Mouse (Mus musculus): ENCODE results near the gene Olfr453. TPM values are rescaled to one million over a fixed set of nuclear protein-coding genes. Genes with fewer than 3 reads are reported as not detected.

The Olfr453 gene
- total and polyA plus RNA-seq, 3 experiments, result 0.11 TPM; not detected in 2

DNA sequence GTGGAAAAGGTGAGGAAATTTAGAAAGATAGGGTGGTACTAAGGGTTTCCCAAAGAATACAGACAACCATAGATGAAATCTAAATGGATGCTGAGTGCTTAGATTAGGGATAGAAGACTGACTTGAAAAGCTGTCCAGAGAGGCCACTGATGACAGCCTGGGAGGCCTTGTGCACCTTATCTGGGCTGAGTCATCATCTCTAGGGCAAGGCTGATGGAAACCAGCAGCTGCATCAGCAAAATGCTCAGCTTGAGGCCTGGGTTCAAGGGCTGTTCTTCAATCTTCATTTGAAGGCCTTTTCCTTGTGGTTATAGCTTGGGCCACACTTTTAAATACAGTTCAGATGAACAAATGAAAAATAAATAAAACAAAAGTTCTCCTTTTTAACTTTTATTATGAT is 21.2 kb upstream of the Olfr453 start:
- no peaks in the 10 kb centered on the region for H3K4me1 ChIP-seq (ENCODE audit: insufficient read depth, low read depth, low read length)
- H3K27me3 ChIP-seq (ENCODE audit: insufficient read depth, low read length), result no peaks in the 10 kb centered on the region
- no peaks in the 10 kb centered on the region for H3K9me3 ChIP-seq (replicated peaks)
- no peaks in the 10 kb centered on the region for H3K36me3 ChIP-seq (replicated peaks)
- ATAC-seq (ENCODE audit: extremely low read depth, insufficient number of reproducible peaks, low FRiP score, poor library complexity, severe bottlenecking) (no peak), DNase-seq (ENCODE audit: low spot score) (no peak)
- TF ChIP-seq POLR2AphosphoS5 (IDR thresholded peaks at IDR 0.05; ENCODE audit: insufficient replicate concordance, low read depth, low read length) (no peak), TAL1 (conservative IDR thresholded peaks at IDR 0.05; ENCODE audit: low read depth, low read length) (no peak), GATA1 (IDR thresholded peaks at IDR 0.05; ENCODE audit: borderline replicate concordance, low read length) (no peak), GATA2 (IDR thresholded peaks at IDR 0.05; ENCODE audit: borderline replicate concordance, low read depth, low read length) (no peak), CTCF (IDR thresholded peaks at IDR 0.05; ENCODE audit: low read depth, low read length) (no peak)
- H3K4me3 ChIP-seq (ENCODE audit: low read depth, low read length), result no peak overlapping the region

DNA sequence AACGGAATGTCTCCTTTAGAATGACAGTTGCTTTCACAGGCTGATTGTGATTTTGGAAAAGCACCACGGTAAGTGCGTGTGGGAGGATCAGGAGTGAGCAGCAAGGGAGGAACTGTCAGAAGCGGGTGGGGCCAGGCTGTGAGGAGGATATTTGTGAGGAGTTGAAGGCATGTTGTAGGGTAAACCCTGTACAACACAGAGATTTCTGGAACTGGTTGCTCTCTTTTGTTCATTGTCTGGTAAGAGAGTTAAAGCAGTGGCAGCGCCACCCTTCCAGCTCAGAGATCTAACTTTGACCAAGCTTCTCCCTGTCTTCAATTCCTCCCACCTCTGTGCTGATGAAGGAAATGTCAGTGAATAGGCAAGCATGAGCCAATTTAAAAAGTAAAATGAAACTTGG is 3.1 kb downstream of the Olfr453 start:
- H3K4me3 ChIP-seq (ENCODE audit: low read depth, low read length), result no peak overlapping the region
- DNase-seq (ENCODE audit: low spot score), result no peak
- H3K4me1 ChIP-seq (ENCODE audit: insufficient read depth, low read depth, low read length), result no peaks in the 10 kb centered on the region
- no peaks in the 10 kb centered on the region for H3K36me3 ChIP-seq (replicated peaks)
- ATAC-seq (ENCODE audit: extremely low read depth, insufficient number of reproducible peaks, low FRiP score, poor library complexity, severe bottlenecking), result no peak
- no peaks in the 10 kb centered on the region for H3K27me3 ChIP-seq (ENCODE audit: insufficient read depth, low read length)
- TF ChIP-seq TAL1 (conservative IDR thresholded peaks at IDR 0.05; ENCODE audit: low read depth, low read length) (no peak), GATA1 (IDR thresholded peaks at IDR 0.05; ENCODE audit: borderline replicate concordance, low read length) (no peak), GATA2 (IDR thresholded peaks at IDR 0.05; ENCODE audit: borderline replicate concordance, low read depth, low read length) (no peak), POLR2AphosphoS5 (IDR thresholded peaks at IDR 0.05; ENCODE audit: insufficient replicate concordance, low read depth, low read length) (no peak), CTCF (IDR thresholded peaks at IDR 0.05; ENCODE audit: low read depth, low read length) (no peak)
- no peaks in the 10 kb centered on the region for H3K9me3 ChIP-seq (replicated peaks)

DNA sequence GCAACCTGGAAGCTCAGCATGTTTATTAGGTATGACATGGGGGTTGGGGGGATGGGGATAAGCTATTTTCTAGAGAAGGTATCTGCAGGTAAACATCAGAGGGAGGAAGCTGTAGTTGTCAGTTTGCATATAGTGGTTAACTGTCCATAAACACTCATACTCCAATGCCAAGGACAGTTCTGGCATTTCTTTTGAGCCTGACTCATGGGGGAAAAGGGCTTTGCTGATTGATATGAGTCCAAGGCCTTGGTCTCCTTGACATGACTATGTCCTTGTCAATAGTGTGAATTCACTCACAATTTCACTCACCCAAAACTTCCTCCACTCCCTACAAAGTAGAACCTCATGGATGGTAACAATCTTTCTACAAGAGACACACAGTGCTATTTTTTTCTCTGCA is 8.7 kb downstream of the Olfr453 start:
- Histone ChIP-seq H3K27me3 (ENCODE audit: insufficient read depth, low read length) (no peaks in the 10 kb centered on the region), H3K36me3 (replicated peaks) (no peaks in the 10 kb centered on the region), H3K4me1 (ENCODE audit: insufficient read depth, low read depth, low read length) (no peaks in the 10 kb centered on the region), H3K4me3 (ENCODE audit: low read depth, low read length) (no peak overlapping the region), H3K9me3 (replicated peaks) (no peaks in the 10 kb centered on the region)
- DNase-seq (ENCODE audit: low spot score) (no peak), ATAC-seq (ENCODE audit: extremely low read depth, insufficient number of reproducible peaks, low FRiP score, poor library complexity, severe bottlenecking) (no peak)
- TF ChIP-seq GATA1 (IDR thresholded peaks at IDR 0.05; ENCODE audit: borderline replicate concordance, low read length) (no peak), TAL1 (conservative IDR thresholded peaks at IDR 0.05; ENCODE audit: low read depth, low read length) (no peak), CTCF (IDR thresholded peaks at IDR 0.05; ENCODE audit: low read depth, low read length) (no peak), POLR2AphosphoS5 (IDR thresholded peaks at IDR 0.05; ENCODE audit: insufficient replicate concordance, low read depth, low read length) (no peak), GATA2 (IDR thresholded peaks at IDR 0.05; ENCODE audit: borderline replicate concordance, low read depth, low read length) (no peak)

DNA sequence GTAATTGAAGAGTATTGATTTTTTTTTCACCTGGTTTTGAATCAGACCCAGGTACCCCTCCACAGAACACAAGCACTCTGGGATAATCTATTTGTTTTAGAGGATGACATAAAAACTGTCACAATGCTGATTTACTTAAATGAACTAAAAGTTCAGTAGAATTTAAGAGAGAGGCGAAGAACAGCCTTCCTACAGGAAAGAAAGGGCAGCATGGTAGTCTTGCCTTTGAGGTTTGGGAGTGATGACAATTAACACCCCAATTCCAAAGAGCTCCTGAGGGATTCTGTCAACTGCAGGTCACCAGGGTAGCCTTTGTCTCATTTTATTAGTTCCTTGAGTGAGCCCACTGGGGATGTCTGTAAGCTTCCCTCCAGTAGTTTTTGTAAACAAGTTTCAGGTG is 16.9 kb downstream of the Olfr453 start, which contains the start of gene Olfr38:
Gene Olfr38 (plus strand): TSS at position 301 of the 400 bp plus-strand sequence.
- Histone ChIP-seq H3K4me1 (ENCODE audit: insufficient read depth, low read depth, low read length) (no peaks in the 10 kb centered on the region), H3K4me3 (ENCODE audit: low read depth, low read length) (no peak within 1 kb of the TSS), H3K27me3 (ENCODE audit: insufficient read depth, low read length) (no peaks in the 10 kb centered on the region), H3K9me3 (replicated peaks) (no peaks in the 10 kb centered on the region), H3K36me3 (replicated peaks) (no peaks in the 10 kb centered on the region)
- no peak for DNase-seq (ENCODE audit: low spot score)
- TF ChIP-seq GATA1 (IDR thresholded peaks at IDR 0.05; ENCODE audit: borderline replicate concordance, low read length), result no peak
- no peak for TF ChIP-seq POLR2AphosphoS5 (IDR thresholded peaks at IDR 0.05; ENCODE audit: insufficient replicate concordance, low read depth, low read length)
- no peak for TF ChIP-seq GATA2 (IDR thresholded peaks at IDR 0.05; ENCODE audit: borderline replicate concordance, low read depth, low read length)
- no peak for TF ChIP-seq TAL1 (conservative IDR thresholded peaks at IDR 0.05; ENCODE audit: low read depth, low read length)
- TF ChIP-seq CTCF (IDR thresholded peaks at IDR 0.05; ENCODE audit: low read depth, low read length), result no peak
- ATAC-seq (ENCODE audit: extremely low read depth, insufficient number of reproducible peaks, low FRiP score, poor library complexity, severe bottlenecking), result no peak

DNA sequence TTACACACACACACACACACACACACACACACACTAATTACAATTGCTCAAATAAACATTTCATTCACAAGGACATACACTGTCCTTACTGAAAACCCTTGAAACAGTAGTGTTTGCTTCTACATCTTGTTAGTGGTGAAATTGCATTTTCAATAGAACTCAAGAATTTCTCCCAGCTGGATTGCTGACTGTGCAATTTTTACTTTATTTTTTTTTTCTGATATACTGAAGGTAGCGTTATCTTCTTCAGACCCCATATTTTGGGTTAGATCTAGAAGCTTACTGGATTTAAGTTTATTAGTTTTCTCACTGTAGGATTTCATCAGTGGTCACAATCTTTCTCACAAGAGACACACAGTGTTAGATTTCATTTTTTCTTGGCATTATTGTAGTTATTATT is 37.9 kb downstream of the Olfr453 start:
- H3K9me3 ChIP-seq (replicated peaks), result no peaks in the 10 kb centered on the region
- TF ChIP-seq TAL1 (conservative IDR thresholded peaks at IDR 0.05; ENCODE audit: low read depth, low read length) (no peak), POLR2AphosphoS5 (IDR thresholded peaks at IDR 0.05; ENCODE audit: insufficient replicate concordance, low read depth, low read length) (no peak), CTCF (IDR thresholded peaks at IDR 0.05; ENCODE audit: low read depth, low read length) (no peak), GATA2 (IDR thresholded peaks at IDR 0.05; ENCODE audit: borderline replicate concordance, low read depth, low read length) (no peak), GATA1 (IDR thresholded peaks at IDR 0.05; ENCODE audit: borderline replicate concordance, low read length) (no peak)
- DNase-seq (ENCODE audit: low spot score) (no peak), ATAC-seq (ENCODE audit: extremely low read depth, insufficient number of reproducible peaks, low FRiP score, poor library complexity, severe bottlenecking) (no peak)
- no peaks in the 10 kb centered on the region for H3K4me1 ChIP-seq (ENCODE audit: insufficient read depth, low read depth, low read length)
- no peaks in the 10 kb centered on the region for H3K27me3 ChIP-seq (ENCODE audit: insufficient read depth, low read length)
- no peaks in the 10 kb centered on the region for H3K36me3 ChIP-seq (replicated peaks)
- H3K4me3 ChIP-seq (ENCODE audit: low read depth, low read length), result no peak overlapping the region

DNA sequence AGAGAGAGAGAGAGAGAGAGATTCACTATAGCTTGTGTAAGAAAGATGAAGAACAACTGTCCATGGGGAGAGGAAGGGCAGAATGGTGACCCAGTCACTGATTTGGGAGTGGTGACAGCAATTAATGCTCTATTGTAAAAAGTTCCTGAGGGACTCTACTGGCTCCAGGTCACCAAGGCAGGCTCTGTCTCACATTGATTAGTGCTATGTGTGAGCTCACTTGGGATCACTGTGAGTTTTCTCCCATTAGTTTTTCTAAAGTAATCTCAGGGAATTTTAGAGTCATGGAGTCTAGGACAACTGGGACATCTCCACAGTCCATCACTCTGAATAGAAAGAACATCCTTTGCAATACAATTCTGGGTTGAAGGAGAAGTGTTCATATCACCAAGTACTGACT is 45.6 kb downstream of the Olfr453 start, which contains the start of gene Olfr452:
Gene Olfr452 (plus strand): TSS at position 301 of the 400 bp plus-strand sequence.
- Histone ChIP-seq H3K4me3 (ENCODE audit: low read depth, low read length) (no peak within 1 kb of the TSS), H3K36me3 (replicated peaks) (no peaks in the 10 kb centered on the region), H3K27me3 (ENCODE audit: insufficient read depth, low read length) (no peaks in the 10 kb centered on the region), H3K4me1 (ENCODE audit: insufficient read depth, low read depth, low read length) (no peaks in the 10 kb centered on the region), H3K9me3 (replicated peaks) (no peaks in the 10 kb centered on the region)
- no peak for ATAC-seq (ENCODE audit: extremely low read depth, insufficient number of reproducible peaks, low FRiP score, poor library complexity, severe bottlenecking)
- no peak for DNase-seq (ENCODE audit: low spot score)
- TF ChIP-seq POLR2AphosphoS5 (IDR thresholded peaks at IDR 0.05; ENCODE audit: insufficient replicate concordance, low read depth, low read length) (no peak), TAL1 (conservative IDR thresholded peaks at IDR 0.05; ENCODE audit: low read depth, low read length) (no peak), CTCF (IDR thresholded peaks at IDR 0.05; ENCODE audit: low read depth, low read length) (no peak), GATA2 (IDR thresholded peaks at IDR 0.05; ENCODE audit: borderline replicate concordance, low read depth, low read length) (no peak), GATA1 (IDR thresholded peaks at IDR 0.05; ENCODE audit: borderline replicate concordance, low read length) (no peak)
